Mouse (Mus musculus): Measurements from ENCODE around the gene Nav2. TPM values are rescaled to one million over a fixed set of nuclear protein-coding genes. Genes with fewer than 3 reads are reported as not detected.

Gene Nav2
- polyA plus RNA-seq, 1 experiment, result 51.7 TPM

- Histone ChIP-seq H3K27me3 (ENCODE audit: control insufficient read depth, insufficient read depth, low read length, poor library complexity, severe bottlenecking) (no peaks in the 10 kb centered on the region), H3K27ac (ENCODE audit: insufficient read depth, low read length) (no peak overlapping the region), H3K9me3 (replicated peaks; ENCODE audit: control insufficient read depth, insufficient read depth, low read length, poor library complexity, severe bottlenecking) (no peaks in the 10 kb centered on the region), H3K4me3 (ENCODE audit: low read depth, low read length) (no peak overlapping the region), H3K4me1 (ENCODE audit: control insufficient read depth, insufficient read depth, low read length) (no peaks in the 10 kb centered on the region), H3K9ac (ENCODE audit: low read depth, poor library complexity, severe bottlenecking) (no peak overlapping the region), H3K36me3 (ENCODE audit: control insufficient read depth, insufficient read depth, low read length, poor library complexity, severe bottlenecking) (no peaks in the 10 kb centered on the region)
- TF ChIP-seq EP300 (IDR thresholded peaks at IDR 0.05; ENCODE audit: insufficient read depth, low read depth, low read length) (no peak), CTCF (IDR thresholded peaks at IDR 0.05; ENCODE audit: low read depth, low read length) (no peak), POLR2A (IDR thresholded peaks at IDR 0.05; ENCODE audit: insufficient read depth, low read length) (no peak)
Measured at GRCm38 (mm10) chr7:49210721-49211120, 302.2 kb downstream of the Nav2 start.

GRCm38 (mm10) chr7:49213011-49213410, 304.5 kb downstream of the Nav2 start:
- Histone ChIP-seq H3K27me3 (ENCODE audit: control insufficient read depth, insufficient read depth, low read length, poor library complexity, severe bottlenecking) (no peaks in the 10 kb centered on the region), H3K27ac (ENCODE audit: insufficient read depth, low read length) (no peak overlapping the region), H3K4me3 (ENCODE audit: low read depth, low read length) (no peak overlapping the region), H3K9ac (ENCODE audit: low read depth, poor library complexity, severe bottlenecking) (no peak overlapping the region), H3K36me3 (ENCODE audit: control insufficient read depth, insufficient read depth, low read length, poor library complexity, severe bottlenecking) (no peaks in the 10 kb centered on the region), H3K9me3 (replicated peaks; ENCODE audit: control insufficient read depth, insufficient read depth, low read length, poor library complexity, severe bottlenecking) (no peaks in the 10 kb centered on the region), H3K4me1 (ENCODE audit: control insufficient read depth, insufficient read depth, low read length) (no peaks in the 10 kb centered on the region)
- TF ChIP-seq EP300 (IDR thresholded peaks at IDR 0.05; ENCODE audit: insufficient read depth, low read depth, low read length) (no peak), CTCF (IDR thresholded peaks at IDR 0.05; ENCODE audit: low read depth, low read length) (no peak), POLR2A (IDR thresholded peaks at IDR 0.05; ENCODE audit: insufficient read depth, low read length) (no peak)

GRCm38 (mm10) chr7:49217786-49218185, 309.3 kb downstream of the Nav2 start:
- H3K4me3 ChIP-seq (ENCODE audit: low read depth, low read length), result no peak overlapping the region
- no peaks in the 10 kb centered on the region for H3K36me3 ChIP-seq (ENCODE audit: control insufficient read depth, insufficient read depth, low read length, poor library complexity, severe bottlenecking)
- no peak overlapping the region for H3K9ac ChIP-seq (ENCODE audit: low read depth, poor library complexity, severe bottlenecking)
- H3K27ac ChIP-seq (ENCODE audit: insufficient read depth, low read length), result no peak overlapping the region
- TF ChIP-seq EP300 (IDR thresholded peaks at IDR 0.05; ENCODE audit: insufficient read depth, low read depth, low read length), result no peak
- TF ChIP-seq CTCF (IDR thresholded peaks at IDR 0.05; ENCODE audit: low read depth, low read length), result no peak
- no peak for TF ChIP-seq POLR2A (IDR thresholded peaks at IDR 0.05; ENCODE audit: insufficient read depth, low read length)
- no peaks in the 10 kb centered on the region for H3K9me3 ChIP-seq (replicated peaks; ENCODE audit: control insufficient read depth, insufficient read depth, low read length, poor library complexity, severe bottlenecking)
- no peaks in the 10 kb centered on the region for H3K27me3 ChIP-seq (ENCODE audit: control insufficient read depth, insufficient read depth, low read length, poor library complexity, severe bottlenecking)
- no peaks in the 10 kb centered on the region for H3K4me1 ChIP-seq (ENCODE audit: control insufficient read depth, insufficient read depth, low read length)

- no peak overlapping the region for H3K27ac ChIP-seq (ENCODE audit: insufficient read depth, low read length)
- H3K9ac ChIP-seq (ENCODE audit: low read depth, poor library complexity, severe bottlenecking), result no peak overlapping the region
- no peaks in the 10 kb centered on the region for H3K9me3 ChIP-seq (replicated peaks; ENCODE audit: control insufficient read depth, insufficient read depth, low read length, poor library complexity, severe bottlenecking)
- TF ChIP-seq POLR2A (IDR thresholded peaks at IDR 0.05; ENCODE audit: insufficient read depth, low read length), result no peak
- no peak for TF ChIP-seq EP300 (IDR thresholded peaks at IDR 0.05; ENCODE audit: insufficient read depth, low read depth, low read length)
- TF ChIP-seq CTCF (IDR thresholded peaks at IDR 0.05; ENCODE audit: low read depth, low read length), result no peak
- H3K27me3 ChIP-seq (ENCODE audit: control insufficient read depth, insufficient read depth, low read length, poor library complexity, severe bottlenecking), result no peaks in the 10 kb centered on the region
- H3K36me3 ChIP-seq (ENCODE audit: control insufficient read depth, insufficient read depth, low read length, poor library complexity, severe bottlenecking), result no peaks in the 10 kb centered on the region
- H3K4me3 ChIP-seq (ENCODE audit: low read depth, low read length), result no peak overlapping the region
- H3K4me1 ChIP-seq (ENCODE audit: control insufficient read depth, insufficient read depth, low read length), result no peaks in the 10 kb centered on the region
Measured at GRCm38 (mm10) chr7:49225741-49226140, 317.2 kb downstream of the Nav2 start.

GRCm38 (mm10) chr7:49232969-49233368, 324.5 kb downstream of the Nav2 start:
- no peaks in the 10 kb centered on the region for H3K27me3 ChIP-seq (ENCODE audit: control insufficient read depth, insufficient read depth, low read length, poor library complexity, severe bottlenecking)
- no peak overlapping the region for H3K9ac ChIP-seq (ENCODE audit: low read depth, poor library complexity, severe bottlenecking)
- H3K36me3 ChIP-seq (ENCODE audit: control insufficient read depth, insufficient read depth, low read length, poor library complexity, severe bottlenecking), result no peaks in the 10 kb centered on the region
- TF ChIP-seq POLR2A (IDR thresholded peaks at IDR 0.05; ENCODE audit: insufficient read depth, low read length) (no peak), CTCF (IDR thresholded peaks at IDR 0.05; ENCODE audit: low read depth, low read length) (no peak), EP300 (IDR thresholded peaks at IDR 0.05; ENCODE audit: insufficient read depth, low read depth, low read length) (no peak)
- H3K4me3 ChIP-seq (ENCODE audit: low read depth, low read length), result no peak overlapping the region
- H3K9me3 ChIP-seq (replicated peaks; ENCODE audit: control insufficient read depth, insufficient read depth, low read length, poor library complexity, severe bottlenecking), result no peaks in the 10 kb centered on the region
- H3K27ac ChIP-seq (ENCODE audit: insufficient read depth, low read length), result no peak overlapping the region
- H3K4me1 ChIP-seq (ENCODE audit: control insufficient read depth, insufficient read depth, low read length), result no peaks in the 10 kb centered on the region

- H3K4me1 ChIP-seq (ENCODE audit: control insufficient read depth, insufficient read depth, low read length), result no peaks in the 10 kb centered on the region
- TF ChIP-seq EP300 (IDR thresholded peaks at IDR 0.05; ENCODE audit: insufficient read depth, low read depth, low read length) (no peak), CTCF (IDR thresholded peaks at IDR 0.05; ENCODE audit: low read depth, low read length) (no peak), POLR2A (IDR thresholded peaks at IDR 0.05; ENCODE audit: insufficient read depth, low read length) (no peak)
- no peak overlapping the region for H3K4me3 ChIP-seq (ENCODE audit: low read depth, low read length)
- H3K36me3 ChIP-seq (ENCODE audit: control insufficient read depth, insufficient read depth, low read length, poor library complexity, severe bottlenecking), result no peaks in the 10 kb centered on the region
- no peaks in the 10 kb centered on the region for H3K27me3 ChIP-seq (ENCODE audit: control insufficient read depth, insufficient read depth, low read length, poor library complexity, severe bottlenecking)
- no peak overlapping the region for H3K27ac ChIP-seq (ENCODE audit: insufficient read depth, low read length)
- H3K9ac ChIP-seq (ENCODE audit: low read depth, poor library complexity, severe bottlenecking), result no peak overlapping the region
- H3K9me3 ChIP-seq (replicated peaks; ENCODE audit: control insufficient read depth, insufficient read depth, low read length, poor library complexity, severe bottlenecking), result no peaks in the 10 kb centered on the region
Measured at GRCm38 (mm10) chr7:49234288-49234687, 325.8 kb downstream of the Nav2 start.

Data from ES-Bruce4 (cell line).